Mouse (Mus musculus): ENCODE measurements around the gene Hist3h2ba. TPM values are rescaled to one million over a fixed set of nuclear protein-coding genes. Genes with fewer than 3 reads are reported as not detected.

Gene Hist3h2ba
- polyA plus RNA-seq, 1 experiment from 2014 or later = 115 TPM

DNA sequence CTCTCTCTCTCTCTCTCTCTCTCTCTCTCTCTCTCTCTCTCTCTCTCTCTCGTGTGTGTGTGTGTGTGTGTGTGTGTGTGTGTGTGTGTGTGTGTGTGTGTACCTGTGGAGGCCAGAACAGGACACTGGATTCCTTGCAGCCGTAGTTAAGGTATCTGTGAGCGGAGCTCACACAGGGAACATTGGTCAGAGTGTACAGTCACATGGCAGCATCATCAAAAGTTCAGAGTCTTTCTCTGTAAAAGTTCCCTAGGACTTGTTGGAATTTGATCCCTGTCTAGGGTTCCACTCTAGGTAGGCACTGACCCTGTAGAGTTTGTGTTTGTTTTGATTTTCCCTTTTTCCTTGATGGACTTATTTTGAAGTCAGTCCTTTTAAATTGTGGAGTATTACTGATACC is 22.1 kb upstream of the Hist3h2ba start:
- no peak for DNase-seq (ENCODE audit: low spot score)
- Histone ChIP-seq H3K27me3 (ENCODE audit: insufficient read depth, poor library complexity, severe bottlenecking) (no peaks in the 10 kb centered on the region), H3K4me1 (replicated peaks) (peaks cover 9% of the 10 kb centered on the region; the same call in 1 of the 2 replicates), H3K4me3 (no peak overlapping the region), H3K36me3 (peaks cover 11% of the 10 kb centered on the region), H3K9me3 (no peaks in the 10 kb centered on the region), H3K27ac (no peak overlapping the region)
- 73% methylated on average over 3 of the region's 3 CpGs for WGBS

DNA sequence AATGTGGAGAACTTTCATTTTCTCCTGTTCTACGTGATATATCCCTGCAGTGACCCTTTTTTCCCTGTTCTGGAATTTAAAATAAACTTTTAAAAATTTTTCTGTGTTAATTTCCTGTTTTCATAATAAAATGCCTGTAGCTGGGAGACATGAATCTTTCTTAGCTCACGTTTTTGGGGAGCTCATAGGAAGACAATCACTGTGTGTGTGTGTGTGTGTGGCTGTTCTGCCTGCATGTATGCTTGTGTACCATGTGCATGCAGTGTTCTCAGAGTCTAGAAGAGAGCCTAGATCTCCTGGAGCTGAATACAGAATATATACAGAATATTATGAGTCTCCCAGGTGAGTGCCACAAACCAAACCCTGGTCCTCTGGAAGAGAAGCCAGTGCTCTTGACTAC is 21.7 kb upstream of the Hist3h2ba start:
- H3K27ac ChIP-seq = no peak overlapping the region

DNA sequence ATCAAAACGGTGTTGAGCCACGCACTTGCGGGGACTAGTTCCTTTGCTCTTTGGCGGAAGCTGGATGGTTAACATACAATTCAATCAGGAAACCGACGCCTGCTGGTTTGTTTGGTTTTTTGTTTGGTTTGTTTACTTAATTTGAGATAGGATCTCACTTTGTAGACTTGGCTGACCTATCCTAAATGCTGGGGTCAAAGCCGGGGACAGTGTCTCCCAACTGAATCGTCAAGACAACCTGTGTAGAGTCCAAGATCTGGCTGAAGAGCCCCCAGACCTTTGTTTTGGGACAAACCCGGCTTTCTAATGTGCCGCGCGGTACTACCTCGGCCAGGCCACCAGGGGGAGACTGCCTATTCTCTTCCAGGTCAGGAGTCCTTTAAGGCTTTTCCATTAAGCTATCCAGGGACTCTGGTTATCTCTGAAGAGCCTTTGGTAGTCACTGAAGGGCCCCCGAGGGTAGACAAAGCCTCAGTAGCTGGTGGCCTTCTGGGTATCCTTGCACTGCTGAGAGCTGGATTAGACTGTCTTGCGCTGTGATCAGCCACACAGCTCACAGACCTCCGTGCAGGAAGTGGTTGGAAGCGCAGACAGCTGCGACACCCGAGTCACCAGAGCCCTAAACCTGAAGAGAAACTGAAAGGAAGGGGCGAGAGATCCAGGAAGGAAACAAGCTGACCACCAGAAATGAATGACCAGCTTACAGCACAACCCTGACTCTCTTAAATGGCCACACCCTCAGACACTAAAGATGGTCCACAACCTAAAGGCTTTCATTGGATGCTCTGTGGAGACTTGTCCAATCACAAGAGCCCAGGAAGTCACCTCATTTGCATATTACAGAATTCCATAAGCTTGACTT is 20.7 kb upstream of the Hist3h2ba start:
- peaks cover 9% of the 10 kb centered on the region; the same call in 1 of the 2 replicates for H3K4me1 ChIP-seq (replicated peaks)
- H3K27me3 ChIP-seq (ENCODE audit: insufficient read depth, poor library complexity, severe bottlenecking) = no peaks in the 10 kb centered on the region
- H3K36me3 ChIP-seq = peaks cover 25% of the 10 kb centered on the region
- 40% methylated on average over 20 of the region's 20 CpGs for whole genome bisulfite sequencing
- no peaks in the 10 kb centered on the region for H3K9me3 ChIP-seq
- peak; percentile 83 for DNase-seq (ENCODE audit: low spot score)
- peak overlapping the region; percentile 80 for H3K27ac ChIP-seq
- peak overlapping the region; percentile 31 for H3K4me3 ChIP-seq

More for the DNA sequence above, 21.7 kb upstream of the Hist3h2ba start:
- Histone ChIP-seq H3K4me3 (no peak overlapping the region), H3K9me3 (no peaks in the 10 kb centered on the region), H3K36me3 (peaks cover 15% of the 10 kb centered on the region), H3K27me3 (ENCODE audit: insufficient read depth, poor library complexity, severe bottlenecking) (no peaks in the 10 kb centered on the region), H3K4me1 (replicated peaks) (peaks cover 9% of the 10 kb centered on the region; the same call in 1 of the 2 replicates)
- 81% methylated on average over 2 of the region's 2 CpGs for WGBS
- no peak for DNase-seq (ENCODE audit: low spot score)

DNA sequence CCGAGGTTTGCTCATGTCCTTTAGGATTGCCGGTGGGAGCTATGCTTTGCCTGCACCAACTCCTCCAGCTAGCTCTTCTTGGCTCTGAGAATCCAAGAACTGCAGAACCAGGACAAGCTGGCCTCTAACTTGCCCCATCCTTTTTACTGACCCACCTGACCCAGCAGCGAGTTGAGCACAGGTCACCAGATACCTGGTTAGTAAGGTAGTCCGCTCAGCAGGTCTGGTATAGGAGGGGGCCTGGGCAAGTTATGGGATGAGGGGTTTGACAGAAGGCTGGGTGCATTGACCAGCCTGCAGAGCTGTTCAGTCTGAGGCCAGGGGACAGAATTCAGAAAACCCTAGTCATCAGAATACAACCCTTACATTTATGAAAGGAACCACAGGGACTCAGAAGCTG is 19.7 kb upstream of the Hist3h2ba start:
- no peaks in the 10 kb centered on the region for H3K9me3 ChIP-seq
- H3K36me3 ChIP-seq = peaks cover 35% of the 10 kb centered on the region
- H3K27ac ChIP-seq = peak overlapping the region; percentile 80; the same call in 1 of the 2 replicates
- 84% methylated on average over 4 of the region's 4 CpGs for WGBS
- DNase-seq (ENCODE audit: low spot score) = no peak
- no peak overlapping the region for H3K4me3 ChIP-seq
- H3K27me3 ChIP-seq (ENCODE audit: insufficient read depth, poor library complexity, severe bottlenecking) = no peaks in the 10 kb centered on the region
- H3K4me1 ChIP-seq (replicated peaks) = peaks cover 9% of the 10 kb centered on the region; the same call in 1 of the 2 replicates

DNA sequence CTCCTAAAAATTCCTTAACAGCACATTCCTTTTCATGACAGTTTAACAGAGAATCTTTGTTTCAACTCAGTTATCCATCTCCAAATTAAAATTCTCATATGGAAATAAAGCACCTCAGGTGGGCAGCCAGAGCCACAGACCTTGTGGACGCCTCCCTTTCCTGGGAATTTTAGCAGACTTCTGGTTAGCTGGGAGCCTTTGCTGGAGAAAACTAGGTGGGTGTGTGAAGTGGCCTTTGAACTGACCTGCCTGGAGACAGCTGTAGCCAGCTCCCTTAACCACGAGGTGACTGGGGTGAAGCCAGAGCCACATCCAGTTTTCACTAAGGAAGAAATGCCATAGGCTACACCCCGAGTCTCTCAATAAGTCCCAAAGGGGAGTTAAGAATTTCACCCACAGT is 19.1 kb upstream of the Hist3h2ba start:
- Histone ChIP-seq H3K4me1 (replicated peaks) (peaks cover 9% of the 10 kb centered on the region; the same call in 1 of the 2 replicates), H3K27ac (no peak overlapping the region), H3K9me3 (no peaks in the 10 kb centered on the region), H3K4me3 (no peak overlapping the region), H3K27me3 (ENCODE audit: insufficient read depth, poor library complexity, severe bottlenecking) (no peaks in the 10 kb centered on the region), H3K36me3 (peaks cover 41% of the 10 kb centered on the region)
- WGBS = 58% methylated on average over 3 of the region's 3 CpGs
- DNase-seq (ENCODE audit: low spot score) = no peak

DNA sequence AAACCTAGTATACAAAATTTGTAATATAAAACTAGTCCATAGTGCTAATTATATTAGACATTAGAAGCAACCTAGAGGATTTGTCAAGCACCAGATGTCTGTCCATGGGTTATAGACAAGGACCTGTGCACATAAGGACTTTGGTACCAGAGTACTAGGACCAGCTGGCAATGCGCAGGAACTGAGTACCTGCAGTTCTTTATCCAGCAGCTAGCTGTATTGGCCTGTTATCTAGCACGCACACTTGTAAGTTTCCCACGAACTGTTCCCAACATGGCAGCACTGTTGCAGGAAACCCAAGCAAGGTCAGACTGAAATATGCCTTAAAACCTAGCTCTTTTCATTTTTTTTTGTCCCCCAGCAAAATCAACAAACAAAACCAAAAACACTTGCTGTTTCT is 18.5 kb upstream of the Hist3h2ba start:
- Histone ChIP-seq H3K27me3 (ENCODE audit: insufficient read depth, poor library complexity, severe bottlenecking) (no peaks in the 10 kb centered on the region), H3K27ac (no peak overlapping the region), H3K4me3 (no peak overlapping the region), H3K9me3 (no peaks in the 10 kb centered on the region), H3K36me3 (peaks cover 47% of the 10 kb centered on the region), H3K4me1 (replicated peaks) (peaks cover 9% of the 10 kb centered on the region; the same call in 1 of the 2 replicates)
- WGBS = 96% methylated on average over 3 of the region's 3 CpGs
- DNase-seq (ENCODE audit: low spot score) = no peak

DNA sequence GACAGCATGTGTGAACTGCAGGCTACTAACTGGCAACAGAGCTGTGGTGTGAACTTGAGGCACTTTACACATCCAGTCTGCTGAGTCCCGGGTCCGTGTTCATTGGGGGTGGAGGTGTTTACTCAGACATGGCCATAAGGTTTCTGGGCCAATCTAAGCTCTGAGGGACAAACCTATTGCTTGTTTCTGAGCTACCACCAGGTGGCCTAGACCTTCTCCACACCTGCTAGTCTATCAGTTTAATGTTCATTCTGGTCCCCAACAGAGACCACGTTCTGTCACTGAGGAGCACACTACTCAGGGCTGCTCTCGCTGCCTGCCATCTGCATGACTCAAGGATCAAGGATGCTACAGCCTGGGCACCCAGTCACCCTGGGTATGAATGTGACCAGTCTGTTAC is 17.1 kb upstream of the Hist3h2ba start:
- Histone ChIP-seq H3K36me3 (peaks cover 60% of the 10 kb centered on the region), H3K27me3 (ENCODE audit: insufficient read depth, poor library complexity, severe bottlenecking) (no peaks in the 10 kb centered on the region), H3K4me3 (no peak overlapping the region), H3K4me1 (replicated peaks) (peaks cover 16% of the 10 kb centered on the region), H3K27ac (no peak overlapping the region), H3K9me3 (no peaks in the 10 kb centered on the region)
- no peak for DNase-seq (ENCODE audit: low spot score)
- 90% methylated on average over 4 of the region's 4 CpGs for WGBS

DNA sequence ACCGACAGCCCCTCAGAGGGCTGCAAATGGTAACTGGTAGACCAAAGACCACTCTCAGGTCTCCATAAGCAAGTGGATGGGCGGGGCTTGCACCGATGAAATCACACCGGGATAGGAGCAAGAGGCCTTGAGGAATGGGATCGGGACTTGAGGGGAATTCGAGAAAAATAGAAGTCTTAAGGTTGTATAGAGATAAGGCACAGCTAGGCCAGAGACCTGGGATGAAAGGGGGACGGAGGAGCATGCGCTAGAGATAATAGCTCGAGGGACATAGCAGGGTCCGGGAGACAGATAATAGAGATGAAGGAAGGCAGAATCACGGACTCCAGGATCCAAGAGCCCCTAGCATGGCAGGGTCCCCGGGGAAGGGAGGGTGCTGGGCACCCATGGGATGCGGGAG is 10.8 kb upstream of the Hist3h2ba start:
- peak overlapping the region; percentile 96 for H3K27ac ChIP-seq
- WGBS = 2% methylated on average over 13 of the region's 13 CpGs
- H3K4me3 ChIP-seq = peak overlapping the region; percentile 98
- H3K4me1 ChIP-seq (replicated peaks) = peaks cover 38% of the 10 kb centered on the region
- H3K27me3 ChIP-seq (ENCODE audit: insufficient read depth, poor library complexity, severe bottlenecking) = no peaks in the 10 kb centered on the region
- no peaks in the 10 kb centered on the region for H3K9me3 ChIP-seq
- peak; percentile 45 for DNase-seq (ENCODE audit: low spot score)
- H3K36me3 ChIP-seq = peaks cover 42% of the 10 kb centered on the region

DNA sequence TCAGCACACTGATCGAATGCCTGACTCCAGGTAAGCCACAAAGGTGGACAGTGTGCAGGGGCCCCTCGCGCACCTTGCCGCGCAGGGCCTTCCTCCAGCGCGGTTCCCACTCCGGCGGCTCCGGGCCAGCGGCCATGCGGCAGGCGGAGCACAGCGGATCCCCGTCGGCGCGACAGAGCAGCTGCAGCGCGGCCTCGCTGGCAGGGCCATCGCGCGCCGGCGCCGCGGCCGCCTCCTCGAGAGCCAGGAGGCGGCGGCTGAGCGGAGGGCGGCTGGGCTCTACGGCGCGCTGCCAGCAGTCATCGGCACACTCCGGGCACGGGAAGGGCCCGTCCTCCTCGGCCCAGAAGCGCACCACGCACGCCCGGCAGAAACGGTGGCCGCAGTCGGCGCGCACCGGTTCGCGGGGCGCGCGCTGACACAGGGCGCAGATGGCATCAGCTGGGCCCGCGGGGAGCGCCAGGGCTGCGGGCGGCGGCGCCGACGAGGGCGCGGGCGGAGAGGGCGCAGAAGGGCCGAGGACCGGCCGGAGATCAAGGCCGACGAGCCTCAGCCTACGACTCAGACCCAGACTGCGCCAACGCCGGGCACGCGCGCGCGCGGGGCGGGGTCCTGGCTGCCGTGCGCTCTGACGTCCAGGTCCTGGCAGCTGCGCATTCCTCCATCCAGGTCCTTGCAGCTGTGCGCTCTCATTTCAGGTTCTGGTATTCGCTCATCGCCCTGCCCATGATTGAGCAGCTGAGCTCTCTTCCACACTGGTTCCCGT is 10.2 kb upstream of the Hist3h2ba start, which contains the start of gene Rnf187:
Gene Rnf187 (minus strand): TSS at position 595 of the 766 bp plus-strand sequence.
- Histone ChIP-seq H3K36me3 (peaks cover 36% of the 10 kb centered on the region), H3K27ac (peak within 1 kb of the TSS; percentile 96), H3K4me1 (replicated peaks) (peaks cover 38% of the 10 kb centered on the region), H3K27me3 (ENCODE audit: insufficient read depth, poor library complexity, severe bottlenecking) (no peaks in the 10 kb centered on the region; the same call in 1 of the 2 replicates), H3K4me3 (peak within 1 kb of the TSS; percentile 98), H3K9me3 (no peaks in the 10 kb centered on the region)
- peak; percentile 93 for DNase-seq (ENCODE audit: low spot score)
- WGBS = under 1% methylated on average over 95 of the region's 95 CpGs

DNA sequence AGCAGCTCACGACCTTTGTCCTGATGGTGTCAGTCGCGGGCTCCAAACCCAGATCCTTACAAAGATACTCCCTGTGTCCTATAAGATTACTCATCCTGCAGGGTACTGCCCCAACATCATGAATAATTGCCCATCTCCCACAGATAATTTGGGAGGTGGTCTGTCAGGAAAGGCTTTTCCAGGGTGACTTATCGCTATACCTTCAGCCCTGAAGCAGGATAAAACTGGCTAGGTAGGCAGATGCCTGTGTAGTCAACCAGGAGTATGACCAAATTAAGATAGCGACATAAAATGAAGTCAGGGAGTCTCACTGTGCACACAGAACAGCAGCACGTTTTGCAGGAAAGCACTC is 9.7 kb upstream of the Hist3h2ba start:
- WGBS = 18% methylated on average over 6 of the region's 6 CpGs
- Histone ChIP-seq H3K9me3 (no peaks in the 10 kb centered on the region), H3K27me3 (ENCODE audit: insufficient read depth, poor library complexity, severe bottlenecking) (no peaks in the 10 kb centered on the region; the same call in 1 of the 2 replicates), H3K36me3 (peaks cover 31% of the 10 kb centered on the region), H3K4me3 (peak overlapping the region; percentile 98), H3K27ac (peak overlapping the region; percentile 96), H3K4me1 (replicated peaks) (peaks cover 38% of the 10 kb centered on the region)
- no peak for DNase-seq (ENCODE audit: low spot score)

DNA sequence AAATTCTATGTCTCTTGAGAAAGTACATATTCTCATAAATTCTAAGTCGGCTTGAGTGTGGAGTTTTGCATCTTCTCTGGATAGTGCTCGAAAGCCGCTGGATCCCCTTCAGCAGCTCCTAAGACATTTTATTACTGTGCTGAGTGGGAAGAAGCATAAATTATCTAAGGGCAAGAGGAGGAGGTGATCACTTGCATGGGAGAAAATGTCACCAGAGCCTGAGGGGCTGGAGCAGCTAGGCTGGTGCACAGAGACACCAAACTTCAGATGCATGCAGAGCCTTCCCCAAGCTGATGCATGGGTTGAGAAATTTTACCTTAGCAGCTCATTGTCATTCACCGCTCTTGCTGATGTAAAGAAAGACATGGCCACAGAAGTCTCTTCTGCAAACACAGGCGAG is 4.6 kb upstream of the Hist3h2ba start:
- H3K4me1 ChIP-seq (replicated peaks) = peaks cover 16% of the 10 kb centered on the region
- H3K9me3 ChIP-seq = no peaks in the 10 kb centered on the region
- H3K36me3 ChIP-seq = no peaks in the 10 kb centered on the region
- whole genome bisulfite sequencing = 83% methylated on average over 5 of the region's 5 CpGs
- no peak for DNase-seq (ENCODE audit: low spot score)
- peaks cover 8% of the 10 kb centered on the region for H3K27me3 ChIP-seq (ENCODE audit: insufficient read depth, poor library complexity, severe bottlenecking)
- no peak overlapping the region for H3K27ac ChIP-seq
- H3K4me3 ChIP-seq = no peak overlapping the region

DNA sequence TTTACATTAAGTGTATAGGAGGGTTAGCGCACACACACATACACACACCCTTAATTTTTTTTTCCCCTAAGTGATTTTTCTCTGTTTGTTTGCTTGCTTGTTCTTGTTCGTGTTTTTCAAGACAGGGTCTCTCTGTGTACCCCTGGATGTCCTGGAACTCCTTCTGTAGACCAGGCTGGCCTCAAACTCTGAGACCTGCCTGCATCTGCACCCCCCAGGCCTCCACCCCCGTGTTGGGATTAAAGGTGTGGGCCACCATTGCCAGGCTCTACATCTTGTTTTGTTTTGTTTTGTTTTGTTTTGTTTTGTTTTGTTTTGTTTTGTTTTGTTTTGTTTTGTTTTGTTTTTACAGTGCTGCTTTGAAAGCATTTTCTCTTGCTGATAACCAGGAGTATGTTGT is 1.4 kb upstream of the Hist3h2ba start:
- 83% methylated on average over 3 of the region's 3 CpGs for WGBS
- Histone ChIP-seq H3K27me3 (ENCODE audit: insufficient read depth, poor library complexity, severe bottlenecking) (peaks cover 14% of the 10 kb centered on the region), H3K4me3 (no peak overlapping the region; the same call in 1 of the 2 replicates), H3K27ac (0 out of 2 replicates have a peak overlapping the region, but pooled peaks have one; percentile 24), H3K9me3 (no peaks in the 10 kb centered on the region), H3K4me1 (replicated peaks) (peaks cover 17% of the 10 kb centered on the region), H3K36me3 (no peaks in the 10 kb centered on the region)
- no peak for DNase-seq (ENCODE audit: low spot score)

All from hindbrain, embryonic 10.5 days (tissue).